Mouse (Mus musculus): ENCODE data around the gene Bbs1. TPM values are rescaled to one million over a fixed set of nuclear protein-coding genes. Genes with fewer than 3 reads are reported as not detected.
A peak's percentile ranks its signal among the peaks of the same experiment; 100 is the strongest.
"Not testable (repeated sequence)": the region's sequence is repeated elsewhere in the genome, so short reads cannot be mapped to it uniquely, and the experiment has no call there.

Bbs1 gene
- 0.65 and 0.87 TPM in 2 replicates for total RNA-seq (2014; rRNA removed)
- 0.73 and 0.95 TPM in 2 replicates for polyA plus RNA-seq (2012; rRNA removed)

- TF ChIP-seq POLR2A (IDR thresholded peaks at IDR 0.05; ENCODE audit: extremely low read depth, insufficient read depth, low read length) (no peak), CTCF (IDR thresholded peaks at IDR 0.05; ENCODE audit: low read depth, low read length) (no peak)
- WGBS: 8% methylated on average over 31 of the region's 31 CpGs
- Histone ChIP-seq H3K27ac (replicated peaks; ENCODE audit: insufficient read depth, low read depth, low read length) (no peak within 1 kb of the TSS), H3K79me2 (ENCODE audit: control insufficient read depth, insufficient read depth, low read length) (no peaks in the 10 kb centered on the region), H3K4me1 (ENCODE audit: control insufficient read depth, insufficient read depth, low read length) (peaks cover 3% of the 10 kb centered on the region; the same call in 1 of the 2 replicates), H3K4me3 (ENCODE audit: insufficient read depth, low read depth, low read length) (peak within 1 kb of the TSS; percentile 73), H3K9ac (ENCODE audit: low read depth, low read length) (no peak within 1 kb of the TSS; the same call in 1 of the 2 replicates), H3K36me3 (ENCODE audit: control insufficient read depth, insufficient read depth, low read length) (peaks cover 11% of the 10 kb centered on the region; the same call in 1 of the 2 replicates), H3K27me3 (ENCODE audit: control insufficient read depth, insufficient read depth, low read length) (no peaks in the 10 kb centered on the region)
- peak; percentile 62 for DNase-seq (ENCODE audit: extremely low read depth, low read depth, low spot score)
These were observed at the start of gene Bbs1 for GRCm38 (mm10) chr19:4905979-4906794. Bbs1 (minus strand) TSS chr19:4906628.

GRCm38 (mm10) chr19:4948641-4949040 lies 42.2 kb upstream of the Bbs1 start:
- H3K4me3 ChIP-seq (ENCODE audit: insufficient read depth, low read depth, low read length): not testable (repeated sequence)

GRCm38 (mm10) chr19:4945540-4945939 lies 39.1 kb upstream of the Bbs1 start:
- H3K4me1 ChIP-seq (ENCODE audit: control insufficient read depth, insufficient read depth, low read length): peaks cover 6% of the 10 kb centered on the region; the same call in 1 of the 2 replicates
- TF ChIP-seq POLR2A (IDR thresholded peaks at IDR 0.05; ENCODE audit: extremely low read depth, insufficient read depth, low read length) (no peak), CTCF (IDR thresholded peaks at IDR 0.05; ENCODE audit: low read depth, low read length) (no peak)
- DNase-seq (ENCODE audit: extremely low read depth, low read depth, low spot score): no peak
- H3K36me3 ChIP-seq (ENCODE audit: control insufficient read depth, insufficient read depth, low read length): no peaks in the 10 kb centered on the region
- H3K27ac ChIP-seq (replicated peaks; ENCODE audit: insufficient read depth, low read depth, low read length): no peak overlapping the region
- H3K4me3 ChIP-seq (ENCODE audit: insufficient read depth, low read depth, low read length): no peak overlapping the region
- H3K9ac ChIP-seq (ENCODE audit: low read depth, low read length): no peak overlapping the region
- 56% methylated on average over 6 of the region's 6 CpGs for WGBS
- no peaks in the 10 kb centered on the region for H3K79me2 ChIP-seq (ENCODE audit: control insufficient read depth, insufficient read depth, low read length)
- no peaks in the 10 kb centered on the region for H3K27me3 ChIP-seq (ENCODE audit: control insufficient read depth, insufficient read depth, low read length)

More at GRCm38 (mm10) chr19:4948641-4949040, 42.2 kb upstream of the Bbs1 start:
- H3K27me3 ChIP-seq (ENCODE audit: control insufficient read depth, insufficient read depth, low read length); H3K4me1 ChIP-seq (ENCODE audit: control insufficient read depth, insufficient read depth, low read length); H3K36me3 ChIP-seq (ENCODE audit: control insufficient read depth, insufficient read depth, low read length); H3K9ac ChIP-seq (ENCODE audit: low read depth, low read length); H3K27ac ChIP-seq (replicated peaks; ENCODE audit: insufficient read depth, low read depth, low read length); H3K79me2 ChIP-seq (ENCODE audit: control insufficient read depth, insufficient read depth, low read length); DNase-seq (ENCODE audit: extremely low read depth, low read depth, low spot score): not testable (repeated sequence)
- WGBS: 87% methylated on average over 9 of the region's 9 CpGs

GRCm38 (mm10) chr19:4943253-4943588 lies 36.8 kb upstream of the Bbs1 start:
- Histone ChIP-seq H3K36me3 (ENCODE audit: control insufficient read depth, insufficient read depth, low read length) (no peaks in the 10 kb centered on the region), H3K27ac (replicated peaks; ENCODE audit: insufficient read depth, low read depth, low read length) (no peak overlapping the region), H3K9ac (ENCODE audit: low read depth, low read length) (peak overlapping the region; percentile 39; the same call in 1 of the 2 replicates), H3K79me2 (ENCODE audit: control insufficient read depth, insufficient read depth, low read length) (no peaks in the 10 kb centered on the region), H3K27me3 (ENCODE audit: control insufficient read depth, insufficient read depth, low read length) (no peaks in the 10 kb centered on the region), H3K4me3 (ENCODE audit: insufficient read depth, low read depth, low read length) (peak overlapping the region; percentile 8; the same call in 1 of the 2 replicates), H3K4me1 (ENCODE audit: control insufficient read depth, insufficient read depth, low read length) (peaks cover 6% of the 10 kb centered on the region; the same call in 1 of the 2 replicates)
- 4% methylated on average over 13 of the region's 13 CpGs for WGBS
- no peak for DNase-seq (ENCODE audit: extremely low read depth, low read depth, low spot score)
- TF ChIP-seq POLR2A (IDR thresholded peaks at IDR 0.05; ENCODE audit: extremely low read depth, insufficient read depth, low read length) (no peak), CTCF (IDR thresholded peaks at IDR 0.05; ENCODE audit: low read depth, low read length) (no peak)

DNA sequence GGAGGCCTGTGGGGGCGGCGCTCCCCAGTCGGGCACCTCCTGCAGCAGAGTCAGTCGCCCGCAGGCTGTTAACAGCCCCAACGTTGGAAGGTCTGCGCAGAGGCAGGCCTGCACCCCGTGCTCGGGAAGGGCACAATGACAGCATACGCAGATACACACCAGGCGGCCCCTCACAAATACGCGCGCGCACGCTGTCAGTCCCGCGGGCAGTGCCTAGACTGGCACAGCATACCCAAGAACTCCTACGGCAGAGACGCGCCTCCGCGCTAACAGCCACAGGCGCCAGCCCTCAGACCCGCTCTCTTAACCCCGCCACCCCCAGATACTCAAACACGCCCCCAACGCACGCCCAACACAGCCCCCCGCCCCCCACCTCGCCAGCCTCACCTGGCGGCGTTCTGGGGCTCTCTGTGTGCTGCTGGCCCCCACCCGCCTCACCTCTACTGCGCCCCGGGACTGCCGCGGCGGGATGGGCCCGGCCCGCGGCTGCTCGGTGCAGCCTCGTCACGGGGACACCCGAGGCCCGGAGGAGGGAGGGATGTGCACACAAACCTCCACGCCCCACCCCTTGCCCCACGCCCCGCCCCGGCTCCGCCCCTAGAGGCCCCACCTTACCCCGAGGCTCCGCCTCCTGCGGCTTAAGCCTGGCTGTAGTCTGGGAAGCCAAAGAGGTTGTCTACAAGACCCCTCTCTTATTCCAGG lies 36.3 kb upstream of the Bbs1 start, which contains the start of gene Peli3:
Gene Peli3 (minus strand): TSS at position 577 of the 702 bp plus-strand sequence.
- WGBS: 4% methylated on average over 50 of the region's 55 CpGs
- H3K27me3 ChIP-seq (ENCODE audit: control insufficient read depth, insufficient read depth, low read length): no peaks in the 10 kb centered on the region
- H3K4me1 ChIP-seq (ENCODE audit: control insufficient read depth, insufficient read depth, low read length): peaks cover 6% of the 10 kb centered on the region; the same call in 1 of the 2 replicates
- H3K9ac ChIP-seq (ENCODE audit: low read depth, low read length): peak within 1 kb of the TSS; percentile 72
- peak; percentile 62 for DNase-seq (ENCODE audit: extremely low read depth, low read depth, low spot score)
- no peaks in the 10 kb centered on the region for H3K79me2 ChIP-seq (ENCODE audit: control insufficient read depth, insufficient read depth, low read length)
- H3K27ac ChIP-seq (replicated peaks; ENCODE audit: insufficient read depth, low read depth, low read length): no peak within 1 kb of the TSS
- no peaks in the 10 kb centered on the region for H3K36me3 ChIP-seq (ENCODE audit: control insufficient read depth, insufficient read depth, low read length)
- H3K4me3 ChIP-seq (ENCODE audit: insufficient read depth, low read depth, low read length): peak within 1 kb of the TSS; percentile 65
- TF ChIP-seq POLR2A (IDR thresholded peaks at IDR 0.05; ENCODE audit: extremely low read depth, insufficient read depth, low read length): no peak
- no peak for TF ChIP-seq CTCF (IDR thresholded peaks at IDR 0.05; ENCODE audit: low read depth, low read length)
